Comparison of ENCODE assay signal across 7 mouse cellular contexts in genomic region chr9:96885781-96886180, GRCm38 (mm10). TPM values are rescaled to one million over a fixed set of nuclear protein-coding genes. Genes with fewer than 3 reads are reported as not detected.
DNase-seq lines count a peak whose midpoint lies in the region; ATAC-seq and TF ChIP-seq lines count a peak whose summit lies in the region.

No protein-coding gene starts in this region.

- H3K36me3 ChIP-seq in kidney, adult 2 months (ENCODE audit: control insufficient read depth, insufficient read depth, low read length), result no peaks in the 10 kb centered on the region
- H3K36me3 ChIP-seq in kidney, embryonic 16.5 days (ENCODE audit: insufficient read depth, low read length), result no peaks in the 10 kb centered on the region
- H3K36me3 ChIP-seq in CH12.LX (replicated peaks in 1 of 2; ENCODE audit: control insufficient read depth in 1 of 2, insufficient read depth in 1 of 2, low read length in 1 of 2) (peaks cover 0 to 21% of the 10 kb centered on the region in 2 experiments), G1E (replicated peaks) (no peaks in the 10 kb centered on the region)
- H3K36me3 ChIP-seq in forebrain, embryonic 11.5 days (ENCODE audit: control insufficient read depth, insufficient read depth, low read length), result no peaks in the 10 kb centered on the region

- TF ChIP-seq CTCF in kidney, adult 2 months (conservative IDR thresholded peaks at IDR 0.05; ENCODE audit: insufficient read depth, insufficient read length, low read depth, low read length), result peak; percentile 55
- TF ChIP-seq CTCF in CH12.LX (conservative IDR thresholded peaks at IDR 0.05 in 1 of 2, IDR thresholded peaks at IDR 0.05 in 1 of 2; ENCODE audit: low read depth in 2 of 2, low read length in 2 of 2), result peak; percentile 64 to 77; a peak in 3 of 4 replicates
- TF ChIP-seq CTCF in G1E (IDR thresholded peaks at IDR 0.05; ENCODE audit: low read depth, low read length), result 0 out of 2 replicates have a peak, but pooled peaks have one; percentile 21

- dilution Hi-C loops in CH12.LX (cut with MboI; ENCODE audit: extremely low pct_ligation_motif_present, extremely low pct_unique_long_range_greater_than_20kb, low sequenced_read_pairs), result no loop called here

- H3K9me3 ChIP-seq in kidney, embryonic 16.5 days (ENCODE audit: low read length), result no peaks in the 10 kb centered on the region
- H3K9me3 ChIP-seq in CH12.LX (replicated peaks; ENCODE audit: low read length), result no peaks in the 10 kb centered on the region
- peaks cover 11% of the 10 kb centered on the region for H3K9me3 ChIP-seq in G1E (replicated peaks)
- H3K9me3 ChIP-seq in forebrain, embryonic 11.5 days (ENCODE audit: control insufficient read depth, low read length), result no peaks in the 10 kb centered on the region

- H3K4me1 ChIP-seq in kidney, adult 2 months (ENCODE audit: control insufficient read depth, insufficient read depth, low read length), result peaks cover 3% of the 10 kb centered on the region; the same call in 1 of the 2 replicates
- peaks cover 14% of the 10 kb centered on the region for H3K4me1 ChIP-seq in kidney, embryonic 16.5 days (ENCODE audit: insufficient read depth, low read length)
- H3K4me1 ChIP-seq in CH12.LX (ENCODE audit: control insufficient read depth in 1 of 2, insufficient read depth in 2 of 2) (peaks cover 0 to 24% of the 10 kb centered on the region in 2 experiments; a peak in 2 of 4 replicates), G1E (ENCODE audit: insufficient read depth, low read depth, low read length) (no peaks in the 10 kb centered on the region)
- peaks cover 6% of the 10 kb centered on the region; the same call in 1 of the 2 replicates for H3K4me1 ChIP-seq in forebrain, embryonic 11.5 days (replicated peaks; ENCODE audit: control insufficient read depth, insufficient read depth, low read length)

- DNase-seq in kidney, adult 2 months, result no peak
- DNase-seq in CH12.LX (ENCODE audit: extremely low read depth) (peak; percentile 34), G1E (ENCODE audit: low spot score) (no peak)
- no peak for DNase-seq in right cerebral cortex, postnatal 25 days
- DNase-seq in forebrain, embryonic 11.5 days (ENCODE audit: low spot score), result no peak

- ATAC-seq in kidney, embryonic 16.5 days (ENCODE audit: low FRiP score, low TSS enrichment), result no peak
- ATAC-seq in G1E (ENCODE audit: extremely low read depth, insufficient number of reproducible peaks, low FRiP score, poor library complexity, severe bottlenecking), result no peak
- peak; percentile 24; the same call in 1 of the 2 replicates for ATAC-seq in megakaryocyte progenitor cell, adult 5-6 weeks (replicated peaks; ENCODE audit: poor library complexity)
- ATAC-seq in forebrain, embryonic 11.5 days (replicated peaks; ENCODE audit: low FRiP score), result no peak

- no peaks in the 10 kb centered on the region for H3K27me3 ChIP-seq in kidney, adult 2 months (replicated peaks; ENCODE audit: control insufficient read depth, insufficient read depth, low read length)
- H3K27me3 ChIP-seq in kidney, embryonic 16.5 days (ENCODE audit: insufficient read depth, low read length), result peaks cover 5% of the 10 kb centered on the region; the same call in 1 of the 2 replicates
- peaks cover 1% of the 10 kb centered on the region for H3K27me3 ChIP-seq in CH12.LX (replicated peaks)
- H3K27me3 ChIP-seq in G1E (ENCODE audit: insufficient read depth, low read length), result no peaks in the 10 kb centered on the region
- peaks cover 2% of the 10 kb centered on the region; the same call in 1 of the 2 replicates for H3K27me3 ChIP-seq in forebrain, embryonic 11.5 days (ENCODE audit: control insufficient read depth, insufficient read depth, low read length)

- TF ChIP-seq RAD21 in CH12.LX (IDR thresholded peaks at IDR 0.05; ENCODE audit: low read depth, low read length), result peak; percentile 62

- WGBS in kidney, adult 2 months, result 66% methylated on average over 3 of the region's 3 CpGs
- WGBS in kidney, embryonic 16.5 days, result 66% methylated on average over 3 of the region's 3 CpGs
- WGBS in forebrain, embryonic 11.5 days, result 66% methylated on average over 3 of the region's 3 CpGs

- no peaks in the 10 kb centered on the region for H3K79me2 ChIP-seq in CH12.LX (replicated peaks; ENCODE audit: control insufficient read depth, extremely low read depth, insufficient read depth, poor library complexity, severe bottlenecking)

- no peak for TF ChIP-seq EP300 in CH12.LX (IDR thresholded peaks at IDR 0.05; ENCODE audit: low read length)

- in situ Hi-C loops in CH12.LX (cut with MboI; ENCODE audit: low pct_ligation_motif_present, low pct_unique_long_range_greater_than_20kb, low sequenced_read_pairs), result no loop called here

- no peak for TF ChIP-seq POLR2A in kidney, adult 2 months (IDR thresholded peaks at IDR 0.05; ENCODE audit: low read depth, low read length)
- TF ChIP-seq POLR2A in CH12.LX (IDR thresholded peaks at IDR 0.05; ENCODE audit: low read depth, low read length), result no peak

- no peak overlapping the region for H3K4me2 ChIP-seq in kidney, embryonic 16.5 days (replicated peaks; ENCODE audit: low read depth, low read length)
- H3K4me2 ChIP-seq in CH12.LX (ENCODE audit: insufficient read depth, low read depth, poor library complexity, severe bottlenecking), result no peak overlapping the region
- no peak overlapping the region for H3K4me2 ChIP-seq in forebrain, embryonic 11.5 days (ENCODE audit: low read depth, low read length, severe bottlenecking)

- no peak overlapping the region for H3K27ac ChIP-seq in kidney, adult 2 months (ENCODE audit: insufficient read depth, low read depth, low read length)
- no peak overlapping the region for H3K27ac ChIP-seq in kidney, embryonic 16.5 days (ENCODE audit: low read length)
- no peak overlapping the region for H3K27ac ChIP-seq in CH12.LX (ENCODE audit: insufficient read depth, low read depth)
- H3K27ac ChIP-seq in forebrain, embryonic 11.5 days (ENCODE audit: low read depth, low read length), result no peak overlapping the region

- no peak overlapping the region for H3K4me3 ChIP-seq in kidney, adult 2 months (ENCODE audit: insufficient read depth, low read depth, low read length)
- no peak overlapping the region for H3K4me3 ChIP-seq in kidney, embryonic 16.5 days (ENCODE audit: low read length)
- H3K4me3 ChIP-seq in CH12.LX (replicated peaks in 1 of 3; ENCODE audit: low read depth in 2 of 3, low read length in 2 of 3, poor library complexity in 1 of 3) (no peak overlapping the region), G1E (ENCODE audit: low read depth, low read length) (no peak overlapping the region)
- no peak overlapping the region for H3K4me3 ChIP-seq in forebrain, embryonic 11.5 days (ENCODE audit: low read depth, low read length)

- H3K9ac ChIP-seq in kidney, embryonic 16.5 days (replicated peaks; ENCODE audit: low read length), result no peak overlapping the region
- no peak overlapping the region for H3K9ac ChIP-seq in CH12.LX (ENCODE audit: insufficient read depth, low read depth)
- no peak overlapping the region for H3K9ac ChIP-seq in forebrain, embryonic 11.5 days (ENCODE audit: low read length)

TF ChIP-seq in CH12.LX, 34 proteins besides CTCF, POLR2A, EP300 and RAD21:
- peak; percentile 69 for TF ChIP-seq SMC3 (IDR thresholded peaks at IDR 0.05; ENCODE audit: low read depth, low read length)
- TF ChIP-seq JUND (conservative IDR thresholded peaks at IDR 0.05; ENCODE audit: low read depth, low read length), result no peak
- no peak for TF ChIP-seq JUN (IDR thresholded peaks at IDR 0.05; ENCODE audit: insufficient read depth, low read depth, low read length)
TF ChIP-seq in CH12.LX: peak in this region for 1.

RNA-seq across cellular contexts. Expression of gene Pxylp1, which starts 6.7 kb away (rescaled TPM):
- polyA plus RNA-seq in kidney, adult 2 months (2012; rRNA removed), result 7.6 and 10.7 TPM in 2 replicates
- 22.2 and 24.4 TPM in 2 replicates for polyA plus RNA-seq in kidney, embryonic 16.5 days (2015; fragmentation: Nextera tagmentation; extraction: Ambion mirVana)
- total RNA-seq in CH12.LX (2012; rRNA removed), result 6.2 and 7.8 TPM in 2 replicates
- 8.3 TPM in 2 replicates for total RNA-seq in CH12.LX (2014; rRNA removed)
- polyA plus RNA-seq in CH12.LX (2012; ENCODE audit: insufficient read length, low read depth), result 10.1 and 12.0 TPM in 2 replicates
- not detected in 2 replicates for total RNA-seq in G1E (2014; fragmentation: Nextera tagmentation)
- total RNA-seq in G1E (2017), result 0.12 and 0.22 TPM in 2 replicates
- not detected in 2 replicates for polyA plus RNA-seq in G1E (2012)
- total RNA-seq in megakaryocyte progenitor cell, adult 5-6 weeks (2015), result 68.2 and 90.6 TPM in 2 replicates
- total RNA-seq in megakaryocyte progenitor cell, adult 5-6 weeks (2017), result 77.9 and 88.5 TPM in 2 replicates
- 34.0 and 39.0 TPM in 2 replicates for polyA plus RNA-seq in forebrain, embryonic 11.5 days (2014; fragmentation: Nextera tagmentation; extraction: Ambion mirVana)
